ENCODE assay signal across 23 mouse cellular contexts in the genomic region with DNA sequence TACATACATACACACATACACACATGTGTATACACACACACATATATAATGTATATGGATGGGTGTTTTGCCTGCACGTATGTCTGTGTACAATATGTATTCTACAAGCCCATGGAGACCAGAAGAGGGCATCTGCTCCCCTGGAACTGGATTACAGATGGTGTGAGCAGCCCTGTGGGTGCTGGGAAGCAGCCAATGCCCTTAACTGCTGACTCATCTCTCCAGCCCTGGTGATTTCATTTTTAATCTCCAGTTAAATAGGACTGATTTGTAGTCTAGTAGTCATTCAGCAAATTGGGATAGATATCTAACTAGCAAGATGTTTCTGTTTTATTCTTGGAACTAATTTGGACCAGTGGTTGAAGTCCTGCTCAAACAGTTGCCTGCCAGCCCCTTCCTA.
A peak's percentile ranks its signal among the peaks of the same experiment; 100 is the strongest.
DNase-seq lines count a peak whose midpoint lies in the region; ATAC-seq lines count a peak whose summit lies in the region.
"Had no signal": no experiment of that assay in that cellular context is flagged by ENCODE, and none has a peak within 500 bp of the region (broad histone marks: within the 10 kb centered on the region; RNA-seq: fewer than 3 reads in every experiment).

No protein-coding gene starts in this region.

- no peak for ATAC-seq in cerebellum, adult (ENCODE audit: insufficient number of reproducible peaks, low FRiP score, low TSS enrichment)
- ATAC-seq in hindbrain, embryonic 14.5 days (ENCODE audit: low FRiP score), result no peak
- ATAC-seq: hindbrain, embryonic 16.5 days; intestine, postnatal 0 days had no signal

- DNase-seq in cerebellum, postnatal 10 days, result peak; percentile 31 to 32
- DNase-seq in layer of hippocampus, adult 11-12 months (ENCODE audit: low spot score), result peak; percentile 10
- no peak for DNase-seq in layer of hippocampus, postnatal 25 days (ENCODE audit: extremely low spot score in 1 of 2, low spot score in 1 of 2)
- DNase-seq in Muller cell, postnatal 12 days (ENCODE audit: inconsistent ontology term), result peak; percentile 39
- no peak for DNase-seq in hindbrain, embryonic 14.5 days (ENCODE audit: low spot score)
- DNase-seq in right cerebral cortex, adult 2 months (ENCODE audit: low spot score in 2 of 2), result no peak
- DNase-seq: adrenal gland, adult 8-10 months; cerebellum, adult 8-10 months; embryo, embryonic 11 days; kidney, postnatal 25 days; liver, embryonic 13.5 days; lung, embryonic 14.5 days; midbrain, embryonic 14.5 days; right cerebral cortex, postnatal 14 days; thymus, adult 2 months had no signal

- no peak overlapping the region for H3K9ac ChIP-seq in hindbrain, embryonic 14.5 days
- H3K9ac ChIP-seq: embryonic facial prominence, embryonic 13.5 days; forebrain, embryonic 12.5 days; liver, embryonic 13.5 days; lung, embryonic 14.5 days had no signal

- WGBS in hindbrain, embryonic 14.5 days, result 93% methylated on average over 1 of the region's 1 CpGs

- H3K36me3 ChIP-seq in hindbrain, embryonic 14.5 days (replicated peaks; ENCODE audit: control insufficient read depth, insufficient read depth), result no peaks in the 10 kb centered on the region
- H3K36me3 ChIP-seq: embryonic facial prominence, embryonic 13.5 days; forebrain, embryonic 12.5 days; liver, embryonic 13.5 days had no signal

- H3K4me2 ChIP-seq in hindbrain, embryonic 14.5 days (replicated peaks), result no peak overlapping the region
- H3K4me2 ChIP-seq: embryonic facial prominence, embryonic 13.5 days; forebrain, embryonic 12.5 days; heart, embryonic 11.5 days; liver, embryonic 13.5 days; lung, embryonic 14.5 days had no signal

- no peaks in the 10 kb centered on the region for H3K9me3 ChIP-seq in hindbrain, embryonic 14.5 days (ENCODE audit: control insufficient read depth, low read length)
- H3K9me3 ChIP-seq: embryonic facial prominence, embryonic 13.5 days; forebrain, embryonic 12.5 days; liver, embryonic 13.5 days had no signal

- H3K4me1 ChIP-seq in hindbrain, embryonic 14.5 days (replicated peaks; ENCODE audit: control insufficient read depth, insufficient read depth, low read length), result no peaks in the 10 kb centered on the region
- H3K4me1 ChIP-seq: forebrain, embryonic 12.5 days; liver, embryonic 13.5 days had no signal

- H3K4me3 ChIP-seq in hindbrain, embryonic 14.5 days (replicated peaks; ENCODE audit: low read length), result no peak overlapping the region
- H3K4me3 ChIP-seq: embryonic facial prominence, embryonic 13.5 days; erythroblast, embryonic 14.5 days; forebrain, embryonic 12.5 days; liver, embryonic 13.5 days had no signal

- H3K27ac ChIP-seq in hindbrain, embryonic 14.5 days, result no peak overlapping the region
- H3K27ac ChIP-seq: embryonic facial prominence, embryonic 13.5 days; forebrain, embryonic 12.5 days; liver, embryonic 13.5 days; stomach, postnatal 0 days had no signal

- H3K27me3 ChIP-seq in hindbrain, embryonic 14.5 days (ENCODE audit: control insufficient read depth, insufficient read depth, low read length), result no peaks in the 10 kb centered on the region
- H3K27me3 ChIP-seq: embryonic facial prominence, embryonic 13.5 days; forebrain, embryonic 12.5 days; liver, embryonic 13.5 days had no signal

Comparison
In these comparisons a context has a peak if more than half of its experiments do, and no peak if none do; other contexts are left out.
1. DNase-seq: peak in cerebellum, postnatal 10 days (2 of 2), layer of hippocampus, adult 11-12 months (single experiment) and Muller cell, postnatal 12 days (single experiment); none in layer of hippocampus, postnatal 25 days (0 of 2), hindbrain, embryonic 14.5 days (single experiment) and right cerebral cortex, adult 2 months (0 of 2).